Mouse (Mus musculus): Measurements from ENCODE around the gene Eif3k.
A peak's percentile ranks its signal among the peaks of the same experiment; 100 is the strongest.

Gene Eif3k

GRCm38 (mm10) chr7:28960354-28961046, 21.2 kb downstream of the Eif3k start:
- peak; percentile 44 for DNase-seq (ENCODE audit: extremely low read depth, insufficient read length, low spot score)

DNA sequence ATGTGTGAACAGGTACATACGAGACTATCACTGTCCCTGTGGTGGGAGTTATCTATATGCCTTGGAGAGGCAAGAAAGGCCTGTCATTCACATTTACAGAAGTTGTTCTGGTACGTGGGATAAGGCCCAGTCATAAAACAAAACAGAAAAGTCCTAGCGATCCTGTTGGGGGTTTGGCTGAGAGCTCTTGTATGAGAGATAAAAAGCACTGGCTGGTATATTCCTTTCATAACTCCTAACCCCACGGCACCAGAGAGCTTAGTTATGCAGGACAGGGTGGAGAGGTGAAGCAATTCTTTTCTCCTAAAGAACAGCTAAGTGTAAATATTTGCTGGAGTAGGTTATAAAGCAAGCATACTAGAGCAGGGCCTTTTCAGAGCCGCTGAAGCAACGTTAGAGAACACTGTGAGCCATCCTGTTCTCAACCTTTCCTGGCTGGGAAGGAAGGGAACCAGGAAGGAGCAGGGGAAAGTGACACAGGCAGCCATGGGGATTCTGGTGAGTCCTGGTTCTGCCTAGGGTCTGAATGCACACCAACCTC, 22.1 kb downstream of the Eif3k start:
- no peak for DNase-seq (ENCODE audit: extremely low read depth, insufficient read length, low spot score)

DNA sequence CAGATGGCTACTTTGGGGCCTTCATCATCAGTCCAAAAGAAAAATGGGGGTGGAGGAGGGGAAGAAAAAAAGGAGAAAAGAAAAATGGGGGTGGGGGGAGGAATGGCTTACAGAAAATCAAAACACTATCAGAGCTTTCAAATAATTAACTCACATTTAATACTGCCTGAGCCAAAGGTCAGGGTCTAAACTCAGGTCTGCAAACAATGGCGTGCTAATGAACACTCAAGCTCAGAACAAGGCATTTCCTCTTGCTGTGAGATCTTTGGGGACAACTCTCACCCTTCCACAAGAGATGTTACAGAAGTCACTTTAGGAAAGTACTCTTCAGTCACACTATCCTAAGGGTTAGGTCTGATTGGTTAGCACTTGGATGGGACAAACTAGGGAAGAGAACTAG, 22.9 kb downstream of the Eif3k start:
- no peak for DNase-seq (ENCODE audit: extremely low read depth, insufficient read length, low spot score)

- peak; percentile 39 for DNase-seq (ENCODE audit: extremely low read depth, insufficient read length, low spot score)
Observed at GRCm38 (mm10) chr7:28957997-28958725, 23.5 kb downstream of the Eif3k start.

GRCm38 (mm10) chr7:28957286-28957685, 24.4 kb downstream of the Eif3k start:
- no peak for DNase-seq (ENCODE audit: extremely low read depth, insufficient read length, low spot score)

GRCm38 (mm10) chr7:28956270-28956669, 25.4 kb downstream of the Eif3k start:
- no peak for DNase-seq (ENCODE audit: extremely low read depth, insufficient read length, low spot score)

DNA sequence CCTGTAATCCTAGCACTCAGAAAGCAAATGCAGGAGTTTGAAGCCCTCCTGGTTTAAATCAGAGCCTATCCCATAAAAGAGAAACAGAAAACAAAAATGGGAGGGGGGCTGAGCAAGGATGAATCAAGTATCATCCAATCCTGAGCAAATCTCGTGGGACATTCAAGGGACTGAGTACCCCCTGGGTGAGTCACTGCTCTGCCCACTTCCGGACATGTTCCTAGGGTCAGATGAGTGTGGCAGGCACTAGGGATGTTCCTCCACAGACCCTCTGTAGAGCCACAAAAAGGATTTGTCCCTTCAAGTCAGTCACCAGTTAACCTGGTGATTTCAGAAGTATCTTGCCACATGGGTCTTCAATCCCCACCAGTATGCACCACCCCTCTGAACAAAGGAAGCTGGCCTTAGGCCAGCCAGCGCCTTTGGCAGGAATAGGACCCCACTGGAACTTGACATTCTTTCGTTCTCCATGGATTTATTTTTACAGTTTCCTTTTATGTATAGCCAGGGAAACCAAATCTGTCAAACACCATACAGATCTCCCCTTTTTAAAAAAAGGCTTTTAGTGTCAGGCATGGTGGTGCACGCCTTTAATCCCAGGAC, 26.3 kb downstream of the Eif3k start:
- peak; percentile 39 for DNase-seq (ENCODE audit: extremely low read depth, insufficient read length, low spot score)

GRCm38 (mm10) chr7:28954773-28955172, 26.9 kb downstream of the Eif3k start:
- DNase-seq (ENCODE audit: extremely low read depth, insufficient read length, low spot score), result no peak

- DNase-seq (ENCODE audit: extremely low read depth, insufficient read length, low spot score), result no peak
Observed at GRCm38 (mm10) chr7:28953476-28954376, 27.9 kb downstream of the Eif3k start.

DNA sequence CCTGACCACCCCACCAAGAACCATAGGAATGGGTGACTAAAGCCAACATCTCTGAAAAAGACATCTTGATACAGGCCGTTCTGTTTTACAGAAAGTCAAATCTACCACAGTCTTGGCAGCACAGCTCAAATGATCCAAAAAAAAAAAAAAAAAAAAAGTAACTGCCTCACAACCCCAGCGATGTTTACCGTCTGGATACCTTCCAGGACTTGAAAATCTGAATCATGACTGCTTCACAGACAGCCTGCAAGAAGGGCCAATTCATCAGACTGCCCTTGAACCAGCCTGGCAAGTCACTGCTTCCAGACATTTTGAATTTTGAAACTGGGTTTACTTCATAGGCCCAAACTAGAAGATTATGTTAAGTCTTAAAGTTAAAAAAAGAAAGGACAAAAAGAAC, 28.9 kb downstream of the Eif3k start:
- peak; percentile 57 for DNase-seq (ENCODE audit: extremely low read depth, insufficient read length, low spot score)

DNA sequence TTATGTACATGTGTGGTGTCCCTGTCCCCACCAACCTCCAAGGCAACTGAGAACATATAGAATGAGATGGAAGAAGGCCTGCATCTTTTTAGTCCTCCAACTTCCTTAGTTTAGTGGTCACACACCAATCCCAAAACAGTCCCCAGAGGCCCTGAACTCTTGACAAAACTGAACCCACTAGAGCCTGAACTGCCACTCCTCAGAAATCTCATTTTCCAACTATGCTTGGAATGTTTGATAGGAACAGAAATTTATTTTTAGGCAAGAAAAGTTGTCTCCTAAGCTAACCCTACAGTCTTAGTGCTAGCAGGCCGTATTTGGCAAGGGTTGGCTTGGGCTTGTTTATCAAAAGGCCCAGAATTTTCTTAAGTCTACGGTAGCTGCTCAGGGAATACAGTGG, 29.9 kb downstream of the Eif3k start:
- peak; percentile 43 for DNase-seq (ENCODE audit: extremely low read depth, insufficient read length, low spot score)

DNA sequence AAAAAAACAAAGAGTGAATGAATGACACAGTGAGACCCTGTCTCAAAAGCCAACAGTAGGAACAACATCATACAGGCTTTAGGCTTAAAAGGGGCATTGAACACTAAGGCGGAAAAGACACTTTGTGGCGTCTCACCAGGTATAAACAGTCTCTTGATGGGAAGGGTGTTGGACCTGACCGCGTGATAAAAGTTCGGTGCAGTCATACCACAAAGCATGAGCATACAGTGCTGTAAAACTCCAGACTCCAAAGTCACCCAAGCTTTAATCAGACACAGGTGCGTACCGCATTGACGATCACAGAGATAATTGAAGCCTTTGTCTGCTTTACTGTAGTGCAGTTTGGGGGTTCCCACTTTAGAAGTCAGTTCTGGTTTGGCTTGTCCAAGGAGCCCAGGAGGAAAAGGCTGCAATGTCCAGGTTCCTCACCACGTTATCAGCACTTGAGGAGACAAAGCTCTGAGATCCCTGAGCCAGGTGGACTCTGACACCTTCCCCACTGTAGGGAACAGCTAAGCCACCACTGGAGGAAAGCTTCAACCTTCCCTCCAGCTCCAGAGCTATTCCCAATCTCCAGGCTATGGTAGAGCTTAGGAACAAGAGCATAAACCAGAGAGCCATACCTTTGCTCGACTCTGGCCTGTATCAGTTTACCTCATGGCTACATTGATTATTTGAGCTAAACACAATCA, 31.2 kb downstream of the Eif3k start:
- DNase-seq (ENCODE audit: extremely low read depth, insufficient read length, low spot score), result no peak

GRCm38 (mm10) chr7:28949298-28949697, 32.4 kb downstream of the Eif3k start:
- no peak for DNase-seq (ENCODE audit: extremely low read depth, insufficient read length, low spot score)

DNA sequence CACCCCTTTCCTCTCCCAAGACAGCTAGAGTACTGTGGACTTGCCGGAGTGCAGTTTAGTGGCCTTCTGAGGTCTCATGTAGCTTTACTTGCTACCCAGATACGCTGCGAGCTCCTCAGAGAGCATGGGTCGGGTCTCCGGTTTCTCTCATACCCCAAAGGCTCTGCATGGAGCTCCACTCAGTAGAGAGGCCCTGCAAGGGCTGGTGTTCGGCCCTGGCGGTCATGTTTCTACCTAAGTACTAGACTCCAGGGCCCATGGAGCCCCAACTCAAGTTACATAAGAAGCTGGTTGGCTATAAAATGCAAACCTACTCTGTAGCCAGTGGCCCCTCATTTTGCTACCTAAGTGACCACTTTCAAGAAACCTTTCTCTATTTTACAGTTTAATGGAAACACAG, 32.9 kb downstream of the Eif3k start:
- no peak for DNase-seq (ENCODE audit: extremely low read depth, insufficient read length, low spot score)

DNA sequence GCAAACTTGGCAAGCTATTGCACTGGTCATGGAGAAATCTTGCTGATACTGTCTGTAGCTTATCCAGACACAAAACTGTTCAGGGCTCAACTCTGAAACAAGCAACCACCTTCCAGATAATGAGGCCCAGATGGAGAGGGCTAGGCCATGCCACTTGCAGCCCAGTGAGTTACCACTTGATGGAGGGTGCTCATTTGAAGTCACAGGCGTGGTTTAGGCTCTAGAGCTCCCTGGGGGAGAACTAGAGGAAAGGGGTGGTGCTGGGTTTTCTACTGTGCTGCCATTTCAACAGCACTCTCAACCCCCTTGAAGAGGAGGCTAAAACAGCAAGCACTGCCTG, 35.4 kb downstream of the Eif3k start:
- DNase-seq (ENCODE audit: extremely low read depth, insufficient read length, low spot score), result no peak

- no peak for DNase-seq (ENCODE audit: extremely low read depth, insufficient read length, low spot score)
Observed at GRCm38 (mm10) chr7:28945416-28946270, 36.0 kb downstream of the Eif3k start.

DNA sequence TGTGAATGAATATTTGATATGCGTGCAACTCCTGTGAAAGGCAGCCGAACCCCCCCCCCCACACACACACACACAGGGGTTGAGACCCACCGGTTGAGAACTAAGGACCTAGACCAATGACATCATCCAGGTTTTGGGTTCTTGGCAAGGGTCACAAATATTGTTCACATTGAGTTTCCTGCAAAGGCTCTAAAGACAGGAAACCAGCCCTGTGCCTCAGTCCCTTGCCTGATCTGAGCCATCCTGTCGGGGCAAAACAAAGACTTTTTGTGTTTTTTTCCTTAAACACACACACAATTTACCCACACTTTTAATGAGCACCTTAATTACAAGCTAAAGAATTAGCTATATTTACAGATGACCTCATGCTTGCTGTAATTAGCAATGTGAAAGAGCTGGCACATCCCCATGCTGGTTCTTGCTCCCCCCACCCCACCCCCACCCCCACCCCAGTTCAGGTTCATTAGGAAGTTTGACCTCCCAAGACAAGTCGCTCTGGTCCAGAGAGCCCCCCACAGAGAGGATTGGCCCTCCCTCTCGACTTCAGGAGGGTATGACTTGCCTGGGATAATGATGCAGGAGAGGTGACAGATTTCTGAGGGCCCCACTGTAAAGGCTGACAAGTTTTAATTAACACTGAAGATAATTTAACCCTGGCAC, 36.8 kb downstream of the Eif3k start:
- no peak for DNase-seq (ENCODE audit: extremely low read depth, insufficient read length, low spot score)

DNA sequence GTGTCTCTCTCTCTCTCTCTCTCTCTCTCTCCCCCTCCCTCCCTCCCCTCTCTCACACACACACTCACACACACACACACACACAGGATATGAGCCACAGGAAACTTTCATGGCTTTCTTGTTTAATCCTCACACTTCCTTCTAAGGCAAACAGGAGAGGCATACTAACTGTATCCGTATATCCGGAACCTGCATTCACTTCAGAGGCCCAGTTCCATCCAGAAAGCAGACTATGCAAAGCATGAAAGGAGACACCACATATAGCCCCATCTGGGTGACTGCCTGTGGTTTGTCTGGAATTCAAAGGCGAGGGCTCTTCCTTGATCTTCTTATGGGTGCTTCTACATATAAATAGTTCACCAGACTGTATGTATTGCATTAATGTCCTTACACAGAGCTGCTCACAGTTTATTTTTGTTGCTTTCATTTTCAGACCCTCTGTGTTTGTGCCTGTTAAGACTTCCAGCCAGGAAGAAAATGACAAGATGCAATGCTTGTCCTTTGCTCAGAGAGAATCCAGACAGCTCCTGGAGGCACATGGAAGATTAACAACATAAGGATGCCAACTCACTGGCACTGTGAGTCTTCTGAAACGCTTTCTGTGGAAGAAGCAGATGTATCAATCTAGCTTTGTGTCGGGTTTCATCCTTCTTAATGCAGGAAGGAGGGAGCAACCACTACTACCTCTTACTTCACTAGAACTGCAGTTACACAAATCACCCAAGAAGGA, 38.0 kb downstream of the Eif3k start:
- no peak for DNase-seq (ENCODE audit: extremely low read depth, insufficient read length, low spot score)

Measured in 3134 (cell line).